Mouse (Mus musculus): ENCODE measurements around the gene Gm3776. TPM values are rescaled to one million over a fixed set of nuclear protein-coding genes. Genes with fewer than 3 reads are reported as not detected.

Gm3776 gene
- polyA plus RNA-seq (2015; fragmentation: Nextera tagmentation; extraction: Ambion mirVana) = 2.8 TPM in 1 of 2 replicates, not detected in the other

GRCm38 (mm10) chr9:78256914-78257313 is at the start of gene Gm3776:
Gene Gm3776, plus strand, starts transcription at chr9:78257129.

GRCm38 (mm10) chr9:78230461-78230860 is 26.5 kb upstream of the Gm3776 start, which contains the start of gene Gsta1:
Gene Gsta1, plus strand, starts transcription at chr9:78230656.

GRCm38 (mm10) chr9:78289723-78290122 is 32.8 kb downstream of the Gm3776 start, which contains the start of gene Gm10639:
Gene Gm10639, plus strand, starts transcription at chr9:78289923.

GRCm38 (mm10) chr9:78314696-78315095 is 57.8 kb downstream of the Gm3776 start, which contains the start of gene Omt2a:
Gene Omt2a, minus strand, starts transcription at chr9:78314796.

Other genes starting within 250 kb of the Gm3776 start
- gene Gcm1, start 205.2 kb upstream of the Gm3776 start, polyA plus RNA-seq (2015; fragmentation: Nextera tagmentation; extraction: Ambion mirVana) = not detected in 2 replicates
- 39.0 and 60.5 TPM in 2 replicates for gene Fbxo9, start 148.1 kb upstream of the Gm3776 start, polyA plus RNA-seq (2015; fragmentation: Nextera tagmentation; extraction: Ambion mirVana)
- gene Ick, start 147.9 kb upstream of the Gm3776 start, polyA plus RNA-seq (2015; fragmentation: Nextera tagmentation; extraction: Ambion mirVana) = 16.0 and 19.0 TPM in 2 replicates
- gene Gsta4, start 74.4 kb upstream of the Gm3776 start, polyA plus RNA-seq (2015; fragmentation: Nextera tagmentation; extraction: Ambion mirVana) = 70.3 and 99.9 TPM in 2 replicates
- gene Gsta1, start 26.5 kb upstream of the Gm3776 start, polyA plus RNA-seq (2015; fragmentation: Nextera tagmentation; extraction: Ambion mirVana) = 0.51 and 3.5 TPM in 2 replicates
- gene Gm10639, start 32.8 kb downstream of the Gm3776 start, polyA plus RNA-seq (2015; fragmentation: Nextera tagmentation; extraction: Ambion mirVana) = 0.30 and 0.79 TPM in 2 replicates
- gene Omt2a, start 57.7 kb downstream of the Gm3776 start, polyA plus RNA-seq (2015; fragmentation: Nextera tagmentation; extraction: Ambion mirVana) = not detected in 2 replicates
- gene Omt2b, start 70.5 kb downstream of the Gm3776 start, polyA plus RNA-seq (2015; fragmentation: Nextera tagmentation; extraction: Ambion mirVana) = not detected in 2 replicates
- 0.75 and 0.82 TPM in 2 replicates for gene Gsta2, start 98.7 kb downstream of the Gm3776 start, polyA plus RNA-seq (2015; fragmentation: Nextera tagmentation; extraction: Ambion mirVana)
- gene Dppa5a, start 111.0 kb downstream of the Gm3776 start, polyA plus RNA-seq (2015; fragmentation: Nextera tagmentation; extraction: Ambion mirVana) = 0.22 TPM in 1 of 2 replicates, not detected in the other
- 1.1 and 2.0 TPM in 2 replicates for gene Ooep, start 121.6 kb downstream of the Gm3776 start, polyA plus RNA-seq (2015; fragmentation: Nextera tagmentation; extraction: Ambion mirVana)
- 0.11 TPM in 1 of 2 replicates, not detected in the other for gene Ddx43, start 138.6 kb downstream of the Gm3776 start, polyA plus RNA-seq (2015; fragmentation: Nextera tagmentation; extraction: Ambion mirVana)
- gene Cgas, start 186.1 kb downstream of the Gm3776 start, polyA plus RNA-seq (2015; fragmentation: Nextera tagmentation; extraction: Ambion mirVana) = 0.99 and 1.0 TPM in 2 replicates
- gene Mto1, start 191.1 kb downstream of the Gm3776 start, polyA plus RNA-seq (2015; fragmentation: Nextera tagmentation; extraction: Ambion mirVana) = 11.7 and 21.8 TPM in 2 replicates
- 0.75 and 1.5 TPM in 2 replicates for gene Gm17324, start 191.7 kb downstream of the Gm3776 start, polyA plus RNA-seq (2015; fragmentation: Nextera tagmentation; extraction: Ambion mirVana)
- gene Eef1a1, start 232.0 kb downstream of the Gm3776 start, polyA plus RNA-seq (2015; fragmentation: Nextera tagmentation; extraction: Ambion mirVana) = 2,814 and 3,155 TPM in 2 replicates